Comparison of ENCODE assay signal across 12 mouse cellular contexts in the genomic region with DNA sequence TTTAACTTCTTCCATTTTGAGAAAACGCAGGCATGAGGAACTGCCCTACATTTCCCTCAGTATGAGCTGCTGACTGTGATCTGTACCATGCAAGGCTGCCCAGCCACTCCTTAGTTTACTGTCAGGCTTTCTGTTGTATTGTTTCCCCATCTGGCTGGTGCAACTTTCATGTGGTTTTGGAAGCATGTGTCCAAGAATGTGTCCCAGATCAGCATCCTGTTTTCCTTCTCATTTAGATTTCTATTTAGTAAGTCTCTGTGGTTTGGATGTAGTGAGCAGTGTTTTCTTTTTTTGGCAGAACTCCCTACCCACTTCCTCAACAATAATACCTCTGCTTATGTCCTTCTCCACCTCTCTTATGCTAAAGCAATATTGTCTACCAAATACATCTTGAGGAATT.
A peak's percentile ranks its signal among the peaks of the same experiment; 100 is the strongest.
DNase-seq lines count a peak whose midpoint lies in the region; ATAC-seq lines count a peak whose summit lies in the region.
"Had no signal": no experiment of that assay in that cellular context is flagged by ENCODE, and none has a peak within 500 bp of the region (broad histone marks: within the 10 kb centered on the region; RNA-seq: fewer than 3 reads in every experiment).

No protein-coding gene starts in this region.

- no peak overlapping the region for H3K4me2 ChIP-seq in kidney, embryonic 14.5 days (replicated peaks; ENCODE audit: low read depth, low read length)
- H3K4me2 ChIP-seq in forebrain, embryonic 15.5 days (replicated peaks), result no peak overlapping the region
- H3K4me2 ChIP-seq: hindbrain, embryonic 13.5 days; liver, embryonic 15.5 days had no signal

- H3K9me3 ChIP-seq in kidney, embryonic 14.5 days (ENCODE audit: control insufficient read depth, low read length), result no peaks in the 10 kb centered on the region
- no peaks in the 10 kb centered on the region for H3K9me3 ChIP-seq in forebrain, embryonic 15.5 days
- H3K9me3 ChIP-seq: hindbrain, embryonic 13.5 days; liver, embryonic 15.5 days had no signal

- no peaks in the 10 kb centered on the region for H3K27me3 ChIP-seq in kidney, embryonic 14.5 days (ENCODE audit: control insufficient read depth, insufficient read depth, low read length)
- H3K27me3 ChIP-seq in forebrain, embryonic 15.5 days, result no peaks in the 10 kb centered on the region
- H3K27me3 ChIP-seq: hindbrain, embryonic 13.5 days; liver, embryonic 15.5 days had no signal

- no peaks in the 10 kb centered on the region for H3K36me3 ChIP-seq in kidney, embryonic 14.5 days (ENCODE audit: control insufficient read depth, insufficient read depth, low read length)
- H3K36me3 ChIP-seq in forebrain, embryonic 15.5 days, result no peaks in the 10 kb centered on the region
- H3K36me3 ChIP-seq: hindbrain, embryonic 13.5 days; liver, embryonic 15.5 days had no signal

- H3K4me3 ChIP-seq in kidney, embryonic 14.5 days (ENCODE audit: low read length), result no peak overlapping the region
- H3K4me3 ChIP-seq in forebrain, embryonic 15.5 days, result no peak overlapping the region
- H3K4me3 ChIP-seq: hindbrain, embryonic 13.5 days; liver, embryonic 15.5 days had no signal

- 68% methylated on average over 1 of the region's 1 CpGs for WGBS in kidney, embryonic 14.5 days
- WGBS in forebrain, embryonic 15.5 days, result 80% methylated on average over 1 of the region's 1 CpGs

- H3K9ac ChIP-seq in kidney, embryonic 14.5 days (ENCODE audit: low read depth, low read length), result no peak overlapping the region
- no peak overlapping the region for H3K9ac ChIP-seq in forebrain, embryonic 15.5 days (replicated peaks)
- H3K9ac ChIP-seq: hindbrain, embryonic 13.5 days; liver, embryonic 15.5 days had no signal

- no peaks in the 10 kb centered on the region for H3K4me1 ChIP-seq in kidney, embryonic 14.5 days (ENCODE audit: control insufficient read depth, insufficient read depth, low read length)
- no peaks in the 10 kb centered on the region for H3K4me1 ChIP-seq in forebrain, embryonic 15.5 days
- H3K4me1 ChIP-seq: hindbrain, embryonic 13.5 days; liver, embryonic 15.5 days had no signal

- H3K27ac ChIP-seq in kidney, embryonic 14.5 days (ENCODE audit: low read depth, low read length), result no peak overlapping the region
- no peak overlapping the region for H3K27ac ChIP-seq in forebrain, embryonic 15.5 days (replicated peaks)
- H3K27ac ChIP-seq: hindbrain, embryonic 13.5 days; liver, embryonic 15.5 days had no signal

- peak; percentile 9 to 32 for DNase-seq in adrenal gland, adult (ENCODE audit: inconsistent age in 2 of 2, low spot score in 1 of 2)
- DNase-seq in adrenal gland, adult 18-20 months (ENCODE audit: low spot score in 2 of 2), result no peak
- DNase-seq in kidney, adult 18-20 months, result peak; percentile 17
- peak; percentile 31 for DNase-seq in right cerebral cortex, adult 18-20 months
- no peak for DNase-seq in right cerebral cortex, postnatal 14 days
- DNase-seq in thymus, postnatal 0 days (ENCODE audit: low spot score), result no peak
- DNase-seq: cerebellum, postnatal 36 days; thymus, adult 18-20 months had no signal

- ATAC-seq in kidney, embryonic 14.5 days (ENCODE audit: low FRiP score, low TSS enrichment), result no peak
- no peak for ATAC-seq in forebrain, embryonic 15.5 days (replicated peaks)

Comparison
In these comparisons a context has a peak if more than half of its experiments do, and no peak if none do; other contexts are left out.
1. DNase-seq: peak in adrenal gland, adult (2 of 2), kidney, adult 18-20 months (single experiment) and right cerebral cortex, adult 18-20 months (single experiment); none in adrenal gland, adult 18-20 months (0 of 2), right cerebral cortex, postnatal 14 days (single experiment) and thymus, postnatal 0 days (single experiment).